Mouse (Mus musculus): ENCODE data around the gene Man2a2.

DNA sequence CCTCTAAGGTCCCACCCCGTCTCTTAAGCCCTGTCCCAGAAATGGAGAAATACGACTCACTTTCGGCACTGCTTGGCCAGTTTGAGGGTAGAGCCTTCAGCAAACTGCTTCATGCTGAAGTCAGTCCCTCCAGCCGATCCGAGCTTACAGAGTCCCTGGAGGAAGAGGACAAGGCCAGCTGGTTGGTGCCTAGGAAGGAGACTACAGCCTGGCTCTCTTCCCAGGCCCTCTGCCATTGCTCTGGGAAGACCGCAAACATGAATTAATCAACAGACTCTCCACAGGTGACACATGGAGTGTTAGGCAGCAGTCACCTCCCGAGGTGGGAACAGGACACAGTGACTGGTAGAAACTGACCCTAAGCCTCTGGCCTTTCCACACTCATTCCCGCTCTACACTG lies 40.9 kb downstream of the Man2a2 start:
- TF ChIP-seq POLR2A (IDR thresholded peaks at IDR 0.05; ENCODE audit: low read depth, low read length) (no peak), CTCF (conservative IDR thresholded peaks at IDR 0.05; ENCODE audit: insufficient read depth, insufficient read length, low read depth, low read length) (no peak)
